Mouse (Mus musculus) stomach, adult 2 months (tissue): ENCODE measurements around the gene Izumo3. TPM values are rescaled to one million over a fixed set of nuclear protein-coding genes. Genes with fewer than 3 reads are reported as not detected.

Source experiments
- polyA plus RNA-seq: library from polyadenylated mRNA; depleted of rRNA; stranded (reverse); fragments of >200 nt; gene quantifications from 2 replicates; pipeline ENCODE4 v1.2.3, GENCODE M21; 2012; rRNA removed

Gene Izumo3
- polyA plus RNA-seq: not detected in 2 replicates

GRCm38 (mm10) chr4:92147134-92147533 lies at the start of gene Izumo3:
TSS of gene Izumo3 (minus strand) at chr4:92147234.

GRCm38 (mm10) chr4:92191649-92192048 lies 44.6 kb upstream of the Izumo3 start, which contains the start of gene Gm12666:
TSS of gene Gm12666 (minus strand) at chr4:92191749.

Other genes with a start within 250 kb of the Izumo3 start
- gene Gm12666, start 44.5 kb upstream of the Izumo3 start, polyA plus RNA-seq: not detected in 2 replicates